Mouse (Mus musculus) heart, postnatal 0 days (tissue): Measurements from ENCODE around the gene Nup153.

Experiments used
- CTCF ChIP-seq: IDR thresholded peaks from 2 replicates; pipeline ENCODE4 v1.5.1; 2016; ENCODE audit warnings: antibody characterized with exemption, control low read depth, low read depth
- EP300 ChIP-seq: IDR thresholded peaks from 2 replicates; pipeline ENCODE4 v1.6.1; 2016; ENCODE audit warnings: antibody characterized with exemption, low read depth

DNA sequence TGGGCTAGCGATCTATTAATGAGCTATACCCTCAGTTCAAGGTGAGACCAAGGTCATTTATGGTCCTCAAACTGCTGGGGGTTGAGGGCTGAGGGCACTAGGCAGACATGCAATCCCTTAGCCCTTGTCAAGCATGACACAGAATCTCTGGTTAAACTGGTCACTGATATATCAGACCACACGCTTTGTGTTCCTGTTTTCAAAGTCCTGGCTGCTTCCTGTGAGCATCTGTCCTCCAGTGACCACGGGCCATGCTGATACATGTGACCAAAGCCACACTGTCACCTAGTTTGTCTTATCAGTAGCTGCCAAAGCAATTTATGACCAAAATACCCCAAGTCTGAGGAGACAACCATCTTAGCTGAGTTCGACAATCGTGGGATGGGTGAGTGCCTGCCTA, 47.3 kb upstream of the Nup153 start:
- TF ChIP-seq CTCF (no peak), EP300 (no peak)
